Mouse (Mus musculus): Measurements from ENCODE around the gene Myb. TPM values are rescaled to one million over a fixed set of nuclear protein-coding genes. Genes with fewer than 3 reads are reported as not detected.

Gene Myb
- 0.14 and 0.24 TPM in 2 replicates for polyA plus RNA-seq (2015; fragmentation: Nextera tagmentation; extraction: Ambion mirVana)

GRCm38 (mm10) chr10:21160537-21161358, at the start of gene Myb:
Myb (minus strand) TSS chr10:21160984.

Other genes with a start within 250 kb of the Myb start
- gene Ahi1, start 208.4 kb downstream of the Myb start, polyA plus RNA-seq (2015; fragmentation: Nextera tagmentation; extraction: Ambion mirVana), result 2.6 and 3.0 TPM in 2 replicates
- 38.8 and 41.9 TPM in 2 replicates for gene Hbs1l, start 135.0 kb upstream of the Myb start, polyA plus RNA-seq (2015; fragmentation: Nextera tagmentation; extraction: Ambion mirVana)
- gene Aldh8a1, start 216.3 kb upstream of the Myb start, polyA plus RNA-seq (2015; fragmentation: Nextera tagmentation; extraction: Ambion mirVana), result 0.07 TPM in 1 of 2 replicates, not detected in the other